Mouse (Mus musculus) adrenal gland, adult 18-20 months (tissue): Measurements from ENCODE around the gene Cd59a. TPM values are rescaled to one million over a fixed set of nuclear protein-coding genes. Genes with fewer than 3 reads are reported as not detected.

ENCODE experiments used
- DNase-seq, 2 experiments: peaks; one replicate each; pipeline ENCODE4 v3.0.0; 2021 to 2022; ENCODE audit warnings: low spot score in 2 of 2
- total RNA-seq, 2 experiments: library from RNA; stranded (reverse); gene quantifications; 1 replicate in 1 of 2; 2 replicates in 1 of 2; pipeline ENCODE4 v1.2.3; 2021

Cd59a gene
- total RNA-seq, 2 experiments from 2014 or later, result 99.7 to 107 TPM

DNA sequence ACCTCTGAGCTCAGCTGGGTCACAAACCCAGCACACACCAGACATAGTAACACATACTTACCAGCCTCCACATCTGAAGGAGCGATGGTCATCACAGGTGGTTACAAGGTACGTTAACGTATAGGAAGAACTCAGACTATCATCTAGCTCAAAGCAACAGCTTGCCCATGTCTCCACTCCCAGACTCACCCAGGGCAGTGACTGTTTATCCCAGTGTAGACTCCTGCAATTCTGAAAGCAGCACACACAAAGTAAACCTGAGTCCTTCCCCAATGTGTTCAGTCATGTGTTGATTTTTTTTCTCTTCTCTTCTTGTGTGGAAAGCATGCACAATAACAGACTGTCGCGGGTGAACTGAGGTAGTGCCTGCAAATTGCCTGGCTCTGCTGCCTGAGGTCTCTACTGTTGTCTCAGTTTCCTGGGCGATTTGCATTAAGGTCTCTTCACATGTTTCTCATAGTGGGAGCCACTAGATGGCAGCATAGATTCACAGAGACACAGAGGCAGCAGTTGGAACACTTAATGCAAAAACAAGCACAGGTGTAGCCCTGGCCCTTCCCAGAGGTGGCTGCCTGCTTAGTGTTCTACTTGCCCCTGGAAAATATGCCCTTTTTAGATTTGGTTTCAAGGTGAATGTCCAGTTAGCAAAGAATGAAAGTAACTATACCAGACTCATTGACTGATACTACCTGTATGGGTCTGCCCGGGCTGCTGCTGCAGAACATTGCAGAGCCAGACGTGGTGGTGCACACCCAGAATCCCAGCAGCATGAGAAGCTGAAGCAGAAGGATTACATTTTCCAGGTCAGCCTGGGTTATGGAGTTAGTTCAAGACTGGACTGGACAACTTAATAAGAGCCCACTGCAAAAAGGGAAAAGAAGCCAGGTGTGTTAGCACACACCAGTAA lies 38.8 kb downstream of the Cd59a start:
- peak in 1 of 2 experiments; percentile 66 for DNase-seq

DNA sequence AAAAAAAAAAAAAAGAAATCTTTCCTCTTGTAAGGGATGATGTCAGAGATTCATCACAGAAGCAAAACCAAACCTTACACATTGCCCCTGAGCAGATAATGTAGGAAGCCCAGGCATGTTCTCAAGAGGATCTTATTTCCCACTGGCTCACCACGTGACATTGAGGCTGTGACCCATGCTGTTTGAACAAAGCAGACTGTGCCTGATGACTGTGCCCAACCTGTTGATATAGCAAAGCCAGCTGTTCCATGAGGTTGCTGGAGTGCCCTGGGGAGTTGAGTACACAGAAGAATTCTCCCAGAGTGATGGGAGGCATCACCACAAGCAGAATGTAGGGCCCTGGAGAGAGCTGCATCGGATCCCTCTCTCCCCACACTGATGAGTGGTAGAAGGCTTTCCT lies 40.3 kb downstream of the Cd59a start:
- no peak for DNase-seq

DNA sequence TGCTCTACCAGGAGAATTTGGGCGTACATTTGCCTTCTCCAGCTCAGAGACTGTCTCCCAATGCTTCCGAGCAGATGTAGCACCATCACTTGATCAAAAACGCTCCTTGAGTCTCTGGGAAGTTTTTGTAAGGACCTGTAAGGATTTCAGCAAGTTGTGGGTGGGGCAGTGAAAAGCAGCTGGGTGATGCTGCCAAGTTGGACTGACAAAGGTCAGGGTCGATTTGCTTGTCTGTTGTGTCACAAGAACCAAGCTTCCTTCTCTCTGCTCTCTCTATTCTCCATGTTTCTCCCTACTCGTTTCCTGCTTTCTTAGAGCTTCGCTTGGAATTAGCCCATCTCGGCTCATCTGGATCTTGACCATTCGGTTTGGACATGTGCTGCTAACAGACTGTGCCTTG lies 46.5 kb downstream of the Cd59a start:
- DNase-seq, result no peak

DNA sequence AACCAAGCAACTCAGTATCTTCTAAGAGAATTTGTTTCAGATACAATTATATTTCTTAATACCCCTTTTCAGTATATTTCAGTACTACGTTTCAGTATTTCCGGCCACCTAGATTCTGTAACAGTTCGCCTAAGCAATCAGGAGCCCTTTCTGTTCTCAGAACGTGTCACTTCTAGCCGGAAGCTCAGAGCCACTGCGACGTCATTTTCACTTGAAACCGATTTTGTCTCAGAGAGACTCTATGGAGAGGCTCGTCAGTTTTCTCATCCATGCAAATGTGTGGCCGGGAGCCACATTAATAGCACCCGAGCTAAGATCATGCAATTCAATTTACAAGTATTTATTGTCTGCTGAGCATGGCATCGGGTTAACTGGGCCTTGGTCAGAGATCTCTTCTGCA lies 48.4 kb downstream of the Cd59a start:
- DNase-seq, result no peak

DNA sequence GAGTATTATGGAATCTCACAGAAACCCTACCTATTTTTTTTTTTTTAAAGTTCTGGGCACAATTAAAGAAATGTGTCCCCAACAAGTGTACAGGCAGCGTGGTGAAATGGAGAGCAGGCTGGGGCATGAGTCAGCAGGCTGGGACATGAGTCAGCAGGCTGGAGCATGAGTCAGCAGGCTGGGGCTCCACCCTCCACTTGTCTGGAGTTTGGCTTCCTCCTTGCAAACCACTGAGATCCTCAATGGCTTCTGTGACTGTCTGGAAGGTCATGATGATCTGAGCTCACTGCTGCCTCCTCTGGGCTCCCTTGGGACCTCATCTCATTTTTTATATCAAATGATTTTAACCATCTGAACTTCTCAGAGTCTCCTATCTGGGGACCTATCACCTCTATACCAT lies 50.4 kb downstream of the Cd59a start:
- peak; percentile 44 to 67 for DNase-seq

DNA sequence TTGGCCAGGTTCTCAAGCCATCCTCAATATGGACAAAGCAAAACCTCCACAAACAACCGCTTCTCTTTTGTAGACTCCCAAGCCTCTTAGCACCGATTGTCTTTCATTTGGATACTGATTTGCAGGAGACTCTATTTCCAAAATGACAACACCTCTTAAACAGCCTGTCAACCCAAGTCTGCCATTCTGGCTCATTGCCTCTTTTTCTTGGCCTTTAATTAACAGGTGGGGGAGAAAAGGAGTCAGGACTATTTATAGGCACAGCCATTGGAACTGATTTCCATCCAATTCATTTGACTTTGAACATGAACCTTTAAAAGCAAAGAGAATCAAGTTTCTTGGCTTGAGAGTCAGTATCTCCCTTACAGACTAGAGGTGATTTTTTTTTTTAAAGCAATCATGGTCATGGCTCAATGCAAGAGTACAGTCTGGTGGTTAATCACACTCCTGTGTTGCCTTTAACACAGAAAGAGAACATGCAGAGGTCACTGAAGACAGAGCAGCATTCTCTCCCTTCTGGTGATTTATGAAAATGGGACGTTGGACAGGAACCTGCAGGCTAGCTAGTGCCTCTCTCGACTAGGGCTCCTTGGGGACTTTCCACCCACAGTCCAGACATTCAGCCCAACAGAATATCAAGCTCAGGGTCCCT lies 52.4 kb downstream of the Cd59a start:
- no peak for DNase-seq

DNA sequence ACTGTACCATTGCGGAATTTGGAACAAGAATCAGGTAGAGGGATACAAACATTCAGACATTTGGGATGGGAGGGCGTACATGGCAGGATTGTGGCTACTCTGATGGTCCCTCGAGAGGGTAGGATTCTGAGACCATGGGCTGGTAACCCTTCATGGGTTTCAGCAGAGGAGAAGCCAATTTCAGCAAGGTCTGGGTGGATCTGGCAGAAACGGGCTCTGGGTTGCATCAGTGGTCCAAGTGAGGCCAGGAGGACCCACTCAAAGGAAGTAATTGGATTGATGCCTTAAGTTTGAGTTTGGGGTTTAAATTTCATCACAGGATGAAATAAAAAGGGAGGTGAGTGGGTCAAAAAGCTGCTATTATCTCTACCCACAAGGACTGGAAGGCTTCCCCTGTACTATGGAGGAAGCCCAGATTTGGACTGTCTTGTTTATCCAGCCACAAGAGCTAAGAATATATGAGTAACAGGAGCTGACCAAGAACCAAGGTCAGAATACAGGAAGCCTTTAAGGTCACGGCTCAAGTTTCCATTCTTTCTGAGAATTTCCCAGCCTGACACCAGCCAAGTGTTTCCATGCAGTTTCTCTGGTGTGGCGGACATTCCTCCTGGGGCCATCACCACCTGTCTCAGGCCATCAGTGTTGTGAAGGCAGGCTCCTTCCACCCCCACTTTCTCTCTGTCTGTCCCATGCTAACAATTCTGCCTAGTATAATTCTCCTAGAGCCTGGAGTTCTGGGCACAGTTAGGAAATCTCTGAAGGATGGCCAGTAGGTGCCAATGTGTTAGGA lies 55.2 kb downstream of the Cd59a start:
- no peak for DNase-seq

DNA sequence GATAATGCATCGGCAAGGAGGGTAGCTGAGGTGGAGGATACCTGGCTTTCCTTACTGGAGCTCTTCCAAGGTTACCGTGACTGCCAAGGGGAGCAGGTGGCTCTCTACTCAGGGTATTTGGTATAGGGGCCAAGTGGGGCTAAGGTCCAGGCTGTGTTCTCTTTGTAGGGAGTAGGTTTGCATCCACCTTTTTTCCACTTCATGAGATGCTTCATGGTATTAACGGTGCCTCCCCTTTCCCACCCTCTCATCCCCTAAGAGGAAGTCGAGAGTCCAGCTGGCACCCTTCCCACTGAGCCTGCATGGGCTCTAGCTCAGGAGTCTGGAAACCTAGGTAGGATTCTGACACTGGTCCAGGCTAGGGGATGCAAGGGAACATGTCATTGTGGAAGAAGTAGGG lies 57.7 kb downstream of the Cd59a start:
- DNase-seq, result no peak

DNA sequence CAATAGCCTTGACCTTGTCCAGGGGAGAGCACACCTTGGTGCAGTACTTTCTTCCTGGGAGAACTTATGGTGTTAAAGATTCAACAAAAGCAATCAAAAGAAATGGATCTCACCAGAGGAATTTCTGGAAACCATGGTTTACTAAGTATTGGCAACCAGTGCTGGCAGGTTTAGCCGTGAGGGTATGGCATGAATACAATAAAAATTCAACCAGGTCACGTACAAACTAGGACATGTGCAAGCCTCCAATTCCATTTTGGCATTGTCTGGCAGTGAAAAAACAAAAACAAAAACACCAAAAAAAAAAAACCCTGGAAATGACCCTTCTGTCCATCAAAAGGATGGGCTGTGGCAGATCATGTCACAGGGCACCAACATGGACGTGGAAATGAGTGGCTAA lies 58.3 kb downstream of the Cd59a start:
- DNase-seq, result no peak

DNA sequence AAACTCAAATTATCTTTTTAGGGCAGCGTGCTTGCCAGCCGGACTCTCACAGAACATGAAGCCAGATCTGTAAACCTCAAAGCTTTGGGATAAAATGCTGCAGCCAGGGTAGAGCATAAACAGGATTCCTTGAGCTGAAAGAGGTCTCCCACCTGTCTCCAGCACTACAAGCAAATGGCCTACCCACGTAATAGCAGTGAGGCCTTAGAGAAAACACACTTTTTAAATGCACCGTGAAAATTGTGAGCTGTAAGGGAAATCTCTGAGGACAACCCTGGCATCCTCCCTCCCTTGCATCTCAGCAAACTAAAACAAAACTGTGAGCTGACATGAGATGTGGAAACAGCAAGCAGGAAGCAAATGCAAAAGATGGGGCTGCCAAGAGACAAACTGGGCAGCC lies 62.2 kb downstream of the Cd59a start:
- no peak for DNase-seq

DNA sequence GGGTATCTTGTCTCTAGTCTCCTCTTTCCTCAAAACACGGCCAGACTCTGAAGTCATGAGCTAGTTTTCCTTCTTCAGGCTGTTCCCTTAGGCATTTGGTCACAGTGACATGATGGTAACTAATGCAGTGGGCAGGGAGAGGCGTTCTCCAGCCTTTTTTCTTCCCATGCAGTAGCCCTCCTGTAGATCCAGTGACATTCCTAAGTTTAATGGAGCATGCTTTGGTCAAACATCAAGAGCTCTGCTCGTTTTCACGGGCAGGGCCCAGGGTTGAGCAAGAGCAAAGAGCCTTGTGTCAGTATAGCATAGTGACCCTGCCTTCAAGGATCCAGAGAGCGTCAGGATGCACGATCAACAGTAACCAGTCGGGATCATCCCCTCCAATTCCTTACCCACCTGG lies 67.8 kb downstream of the Cd59a start:
- DNase-seq, result no peak

DNA sequence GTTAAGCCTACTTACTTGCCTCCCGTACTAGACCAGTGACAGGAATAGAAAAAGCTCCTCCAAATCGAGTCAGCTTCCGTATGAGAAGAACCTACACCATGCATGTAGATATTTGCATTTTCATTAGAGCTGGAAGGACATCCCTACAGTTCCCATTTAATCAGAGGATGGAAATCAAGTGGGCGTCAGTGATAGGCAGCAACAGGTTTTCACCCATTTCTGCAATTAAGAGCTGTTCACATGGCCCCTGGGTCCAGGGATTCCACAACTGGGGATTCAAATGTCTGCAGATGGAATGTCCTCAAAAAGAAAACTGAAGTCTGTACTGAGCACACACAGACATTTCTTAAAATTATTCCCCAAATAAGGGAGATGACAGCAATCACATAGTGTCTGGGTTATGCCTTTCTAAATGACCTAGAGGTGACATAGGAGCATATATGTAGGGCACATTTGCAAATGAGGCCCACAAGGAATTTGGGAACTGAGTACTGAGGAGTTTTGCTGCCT lies 68.4 kb downstream of the Cd59a start:
- DNase-seq, result no peak

Other genes starting within 250 kb of the Cd59a start
- 10 to 100 TPM; 22.7 to 29.7 TPM for gene Lmo2, start 137.8 kb upstream of the Cd59a start, total RNA-seq
- 10 to 100 TPM; 56.0 to 80.7 TPM for gene Fbxo3, start 68.1 kb upstream of the Cd59a start, total RNA-seq
- gene 4931422A03Rik, start 67.4 kb upstream of the Cd59a start, total RNA-seq, result not detected
- gene Gm10912, start 30.0 kb upstream of the Cd59a start, total RNA-seq, result under 1 TPM in 1 of 2 experiments, not detected in 1; 0.36 TPM
- gene Gm10799, start 27.3 kb upstream of the Cd59a start, total RNA-seq, result not detected
- gene Cd59b, start 26.0 kb upstream of the Cd59a start, total RNA-seq, result 10 to 100 TPM; 13.0 TPM
- gene A930018P22Rik, start 27.0 kb downstream of the Cd59a start, total RNA-seq, result 1 to 10 TPM in 1 of 2 experiments, under 1 TPM in 1; 0.89 to 1.5 TPM